Mouse (Mus musculus): ENCODE measurements around the gene Pdik1l. TPM values are rescaled to one million over a fixed set of nuclear protein-coding genes. Genes with fewer than 3 reads are reported as not detected.
A peak's percentile ranks its signal among the peaks of the same experiment; 100 is the strongest.
"Not testable (repeated sequence)": the region's sequence is repeated elsewhere in the genome, so short reads cannot be mapped to it uniquely, and the experiment has no call there.

Pdik1l gene
- polyA plus RNA-seq, 1 experiment = 8.9 TPM

- no peak overlapping the region for H3K27ac ChIP-seq (ENCODE audit: insufficient read depth, low read length)
- TF ChIP-seq CTCF (IDR thresholded peaks at IDR 0.05; ENCODE audit: extremely low read depth, insufficient read depth, low read length) = no peak
- TF ChIP-seq POLR2A (IDR thresholded peaks at IDR 0.05; ENCODE audit: extremely low read depth, insufficient read depth, low read length) = no peak
- no peaks in the 10 kb centered on the region for H3K4me1 ChIP-seq (ENCODE audit: control insufficient read depth, insufficient read depth, low read length)
- no peak overlapping the region for H3K4me3 ChIP-seq (ENCODE audit: insufficient read depth, low read length)
These were observed 14.4 kb upstream of the Pdik1l start for GRCm38 (mm10) chr4:134302084-134302483.

- no peak overlapping the region for H3K4me3 ChIP-seq (ENCODE audit: insufficient read depth, low read length)
These were observed 12.6 kb upstream of the Pdik1l start for GRCm38 (mm10) chr4:134300316-134300715.

GRCm38 (mm10) chr4:134299498-134299810 is 11.8 kb upstream of the Pdik1l start:
- Histone ChIP-seq H3K4me3 (ENCODE audit: insufficient read depth, low read length) (no peak overlapping the region), H3K27ac (ENCODE audit: insufficient read depth, low read length) (no peak overlapping the region), H3K4me1 (ENCODE audit: control insufficient read depth, insufficient read depth, low read length) (no peaks in the 10 kb centered on the region)
- no peak for TF ChIP-seq POLR2A (IDR thresholded peaks at IDR 0.05; ENCODE audit: extremely low read depth, insufficient read depth, low read length)
- no peak for TF ChIP-seq CTCF (IDR thresholded peaks at IDR 0.05; ENCODE audit: extremely low read depth, insufficient read depth, low read length)

More at GRCm38 (mm10) chr4:134300316-134300715, 12.6 kb upstream of the Pdik1l start:
- Histone ChIP-seq H3K4me1 (ENCODE audit: control insufficient read depth, insufficient read depth, low read length) (no peaks in the 10 kb centered on the region), H3K27ac (ENCODE audit: insufficient read depth, low read length) (0 out of 2 replicates have a peak overlapping the region, but pooled peaks have one; percentile 26)
- no peak for TF ChIP-seq POLR2A (IDR thresholded peaks at IDR 0.05; ENCODE audit: extremely low read depth, insufficient read depth, low read length)
- TF ChIP-seq CTCF (IDR thresholded peaks at IDR 0.05; ENCODE audit: extremely low read depth, insufficient read depth, low read length) = no peak

GRCm38 (mm10) chr4:134298626-134299497 is 11.2 kb upstream of the Pdik1l start:
- no peaks in the 10 kb centered on the region for H3K4me1 ChIP-seq (ENCODE audit: control insufficient read depth, insufficient read depth, low read length)
- no peak overlapping the region for H3K27ac ChIP-seq (ENCODE audit: insufficient read depth, low read length)
- H3K4me3 ChIP-seq (ENCODE audit: insufficient read depth, low read length) = no peak overlapping the region
- TF ChIP-seq CTCF (IDR thresholded peaks at IDR 0.05; ENCODE audit: extremely low read depth, insufficient read depth, low read length) (no peak), POLR2A (IDR thresholded peaks at IDR 0.05; ENCODE audit: extremely low read depth, insufficient read depth, low read length) (no peak)

GRCm38 (mm10) chr4:134297369-134297768 is 9.7 kb upstream of the Pdik1l start:
- no peak for TF ChIP-seq POLR2A (IDR thresholded peaks at IDR 0.05; ENCODE audit: extremely low read depth, insufficient read depth, low read length)
- no peak for TF ChIP-seq CTCF (IDR thresholded peaks at IDR 0.05; ENCODE audit: extremely low read depth, insufficient read depth, low read length)
- Histone ChIP-seq H3K4me1 (ENCODE audit: control insufficient read depth, insufficient read depth, low read length) (no peaks in the 10 kb centered on the region), H3K4me3 (ENCODE audit: insufficient read depth, low read length) (no peak overlapping the region), H3K27ac (ENCODE audit: insufficient read depth, low read length) (no peak overlapping the region)

- no peak overlapping the region for H3K27ac ChIP-seq (ENCODE audit: insufficient read depth, low read length)
- TF ChIP-seq CTCF (IDR thresholded peaks at IDR 0.05; ENCODE audit: extremely low read depth, insufficient read depth, low read length) (no peak), POLR2A (IDR thresholded peaks at IDR 0.05; ENCODE audit: extremely low read depth, insufficient read depth, low read length) (no peak)
- H3K4me3 ChIP-seq (ENCODE audit: insufficient read depth, low read length) = no peak overlapping the region
- no peaks in the 10 kb centered on the region; the same call in 1 of the 2 replicates for H3K4me1 ChIP-seq (ENCODE audit: control insufficient read depth, insufficient read depth, low read length)
These were observed 8.8 kb upstream of the Pdik1l start for GRCm38 (mm10) chr4:134296523-134296922.

GRCm38 (mm10) chr4:134296096-134296495 is 8.4 kb upstream of the Pdik1l start:
- not testable (repeated sequence) for H3K27ac ChIP-seq (ENCODE audit: insufficient read depth, low read length); H3K4me1 ChIP-seq (ENCODE audit: control insufficient read depth, insufficient read depth, low read length); H3K4me3 ChIP-seq (ENCODE audit: insufficient read depth, low read length)

GRCm38 (mm10) chr4:134293692-134294163 is 6.0 kb upstream of the Pdik1l start:
- no peak overlapping the region for H3K27ac ChIP-seq (ENCODE audit: insufficient read depth, low read length)
- H3K4me3 ChIP-seq (ENCODE audit: insufficient read depth, low read length) = no peak overlapping the region
- TF ChIP-seq POLR2A (IDR thresholded peaks at IDR 0.05; ENCODE audit: extremely low read depth, insufficient read depth, low read length) (no peak), CTCF (IDR thresholded peaks at IDR 0.05; ENCODE audit: extremely low read depth, insufficient read depth, low read length) (no peak)
- no peaks in the 10 kb centered on the region; the same call in 1 of the 2 replicates for H3K4me1 ChIP-seq (ENCODE audit: control insufficient read depth, insufficient read depth, low read length)

- Histone ChIP-seq H3K27ac (ENCODE audit: insufficient read depth, low read length) (no peak overlapping the region), H3K4me1 (ENCODE audit: control insufficient read depth, insufficient read depth, low read length) (peaks cover 2% of the 10 kb centered on the region), H3K4me3 (ENCODE audit: insufficient read depth, low read length) (no peak overlapping the region)
- TF ChIP-seq CTCF (IDR thresholded peaks at IDR 0.05; ENCODE audit: extremely low read depth, insufficient read depth, low read length) (no peak), POLR2A (IDR thresholded peaks at IDR 0.05; ENCODE audit: extremely low read depth, insufficient read depth, low read length) (no peak)
These were observed 5.5 kb upstream of the Pdik1l start for GRCm38 (mm10) chr4:134293061-134293691.

- Histone ChIP-seq H3K4me1 (ENCODE audit: control insufficient read depth, insufficient read depth, low read length) (peaks cover 2% of the 10 kb centered on the region), H3K27ac (ENCODE audit: insufficient read depth, low read length) (no peak overlapping the region), H3K4me3 (ENCODE audit: insufficient read depth, low read length) (no peak overlapping the region)
- TF ChIP-seq CTCF (IDR thresholded peaks at IDR 0.05; ENCODE audit: extremely low read depth, insufficient read depth, low read length) (peak; percentile 91), POLR2A (IDR thresholded peaks at IDR 0.05; ENCODE audit: extremely low read depth, insufficient read depth, low read length) (no peak)
These were observed 4.4 kb upstream of the Pdik1l start for GRCm38 (mm10) chr4:134292067-134292466.

All from cortical plate, adult 2 months (tissue).